Mouse (Mus musculus) megakaryocyte, embryonic 14.5 days (primary cell): ENCODE results near the gene Hoxa10.

ENCODE experiments used
- FLI1 ChIP-seq: IDR thresholded peaks from 2 replicates; pipeline ENCODE4 v1.6.1; 2012; ENCODE audit warnings: low read length, inconsistent platforms, mixed read lengths
- GATA1 ChIP-seq: IDR thresholded peaks from 3 replicates; pipeline ENCODE4 v1.6.1; 2012; ENCODE audit warnings: mixed read lengths, low read length, inconsistent platforms, borderline replicate concordance

- TF ChIP-seq GATA1 (no peak), FLI1 (no peak)
These were observed 19.2 kb upstream of the Hoxa10 start for GRCm38 (mm10) chr6:52259811-52260261.
